Mouse (Mus musculus) adipocyte (in vitro differentiated cells): ENCODE data around the gene Isg20l2.

Experiments used
- DNase-seq: peaks from one replicate; pipeline ENCODE4 v3.0.0-alpha.2; 2016; ENCODE audit warnings: low spot score

The Isg20l2 gene

DNA sequence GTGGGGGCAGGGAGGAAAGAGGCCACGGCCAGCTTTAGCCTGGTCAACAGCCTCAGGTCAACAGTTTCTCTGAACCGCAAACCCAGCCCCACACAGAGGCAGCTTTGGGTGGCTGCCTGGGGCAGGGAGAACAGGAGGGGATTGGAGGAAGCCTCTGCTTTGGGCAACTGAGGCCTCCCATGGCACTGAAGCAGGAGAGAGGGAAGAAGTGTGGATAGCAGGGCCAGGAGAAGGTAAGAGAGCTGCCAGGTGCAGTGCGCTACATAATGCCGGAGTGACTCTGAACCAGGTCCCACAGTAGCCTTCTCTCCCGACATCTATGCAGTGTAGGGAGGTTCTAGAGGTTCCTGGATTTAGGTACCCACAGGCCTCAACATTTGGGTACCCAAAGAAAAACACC, 50.6 kb downstream of the Isg20l2 start:
- DNase-seq = no peak

DNA sequence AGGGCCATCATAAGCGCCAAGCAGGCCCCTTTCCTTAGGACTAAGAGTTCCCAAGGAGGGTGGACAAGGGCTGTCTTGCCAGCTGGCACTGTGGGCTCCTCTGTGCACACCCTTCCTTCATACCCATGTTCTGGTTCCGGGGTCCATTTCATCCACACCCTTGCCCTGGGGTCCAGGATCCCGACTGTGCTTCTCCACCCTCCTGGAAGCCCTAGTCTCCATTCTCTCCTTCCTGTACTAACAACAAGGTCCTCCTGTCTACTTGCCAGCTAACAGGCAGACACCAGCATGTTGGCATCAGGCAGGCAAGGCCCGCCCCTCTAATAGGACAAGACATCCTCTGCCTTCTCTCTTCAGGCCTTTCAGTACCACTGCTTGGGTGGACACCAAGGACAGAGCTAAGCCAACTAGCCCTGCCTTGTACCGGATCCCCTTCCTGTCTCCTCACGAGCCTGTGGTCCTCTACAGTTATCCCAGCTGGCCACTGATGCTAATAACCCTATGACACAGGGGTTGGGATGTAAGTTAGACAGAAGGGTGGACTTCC, 51.2 kb downstream of the Isg20l2 start:
- DNase-seq = no peak

DNA sequence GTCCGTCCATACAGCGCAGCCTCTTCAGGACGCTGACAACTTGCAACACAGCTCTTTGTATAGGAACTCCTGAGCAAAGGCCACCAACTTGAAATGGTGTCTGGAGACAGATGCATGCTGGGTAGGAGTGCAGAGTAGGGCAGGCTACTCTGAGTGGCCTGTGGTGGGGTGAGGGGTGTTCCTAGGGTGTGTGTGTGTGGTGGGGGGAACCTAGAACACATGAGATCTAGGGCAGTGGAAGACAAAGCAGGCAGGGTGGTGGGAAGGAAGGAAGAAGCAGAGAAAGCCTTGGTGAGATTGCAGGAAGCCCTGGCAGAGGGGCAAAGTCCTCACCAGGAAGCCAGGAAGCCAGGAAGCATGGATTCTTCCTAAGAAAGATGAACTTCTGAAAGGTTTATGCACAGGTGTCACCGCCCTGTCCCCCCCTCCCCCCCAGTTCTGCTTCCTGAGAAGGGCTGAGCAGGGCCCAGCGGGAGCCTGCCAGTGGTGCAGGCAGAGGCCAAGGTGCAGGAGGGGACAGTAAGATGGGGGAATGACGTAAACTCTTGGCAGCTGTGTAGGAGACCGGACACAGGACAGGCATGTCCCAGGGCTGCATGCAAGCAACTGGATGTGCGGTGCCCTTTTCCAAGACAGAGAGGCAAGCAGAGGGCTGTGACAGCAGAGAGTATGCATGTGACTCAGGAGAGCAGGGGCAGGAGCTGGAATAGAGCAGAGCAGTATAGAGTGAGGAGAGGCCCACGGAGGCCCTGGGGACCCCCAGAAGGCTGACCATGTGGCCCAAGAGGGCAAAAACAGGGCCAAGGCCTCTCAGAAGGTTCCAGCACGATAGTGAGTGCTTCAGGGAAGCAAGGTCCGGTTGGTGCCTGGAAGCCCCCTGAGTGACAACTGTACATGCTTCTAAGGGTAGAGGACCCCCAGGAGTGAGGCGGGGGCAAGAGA, 52.1 kb downstream of the Isg20l2 start:
- DNase-seq = peak; percentile 26

DNA sequence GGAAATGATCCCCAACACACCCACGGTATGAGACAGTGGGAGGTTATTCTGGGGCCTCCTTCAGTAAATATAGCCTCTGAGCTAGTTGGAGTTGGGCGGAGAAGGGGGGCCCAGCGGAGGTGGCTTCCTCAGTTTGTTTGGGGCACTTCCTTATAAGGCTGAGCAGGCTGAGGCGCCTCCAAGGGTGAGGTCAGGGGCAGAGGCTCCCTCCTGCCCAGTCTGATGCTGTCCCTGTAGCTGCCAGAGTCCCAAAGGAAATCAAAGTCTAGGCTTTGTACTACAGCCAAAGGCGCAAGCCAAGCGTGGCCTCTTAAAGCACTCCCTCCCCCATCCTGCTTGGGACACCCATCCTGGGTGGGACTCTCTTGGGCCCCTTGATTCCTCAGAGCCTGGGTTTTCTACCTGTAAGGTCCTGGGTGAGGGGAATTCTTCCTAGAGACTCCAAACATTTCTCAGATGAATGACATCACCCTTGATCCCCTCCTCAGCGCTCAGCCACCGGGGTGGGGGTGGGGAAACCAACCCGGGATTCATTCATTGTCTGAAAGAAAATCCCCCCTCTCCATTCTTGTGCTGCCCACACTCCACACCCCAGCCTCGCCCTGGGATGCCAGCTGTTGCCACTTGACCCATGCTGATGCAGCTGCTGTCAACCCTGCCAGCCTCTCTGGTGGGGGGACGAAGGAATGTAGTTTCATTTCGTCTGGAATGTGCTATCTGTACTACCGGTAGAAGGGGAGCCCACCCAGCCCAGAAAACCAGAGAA, 52.9 kb downstream of the Isg20l2 start:
- no peak for DNase-seq

DNA sequence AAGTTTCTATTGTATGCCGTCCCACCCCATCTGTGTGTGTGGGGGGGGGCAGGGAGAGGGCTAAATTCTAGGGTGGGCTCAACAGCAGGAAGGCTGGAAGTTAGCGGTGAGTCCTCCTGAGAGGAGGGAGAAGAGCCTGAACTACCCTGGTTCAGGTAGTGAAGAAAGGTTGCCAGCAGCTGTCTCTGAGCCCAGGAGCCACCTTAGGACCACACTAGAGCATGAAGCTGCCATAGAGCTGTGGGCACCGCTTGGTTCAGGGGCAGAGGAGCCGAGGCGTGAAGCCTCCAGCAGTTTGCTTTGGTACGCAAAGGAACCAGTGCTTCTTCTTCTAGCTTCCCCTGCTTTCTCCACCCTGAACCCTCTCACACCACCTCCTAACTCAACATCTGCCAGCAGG, 53.5 kb downstream of the Isg20l2 start:
- no peak for DNase-seq

DNA sequence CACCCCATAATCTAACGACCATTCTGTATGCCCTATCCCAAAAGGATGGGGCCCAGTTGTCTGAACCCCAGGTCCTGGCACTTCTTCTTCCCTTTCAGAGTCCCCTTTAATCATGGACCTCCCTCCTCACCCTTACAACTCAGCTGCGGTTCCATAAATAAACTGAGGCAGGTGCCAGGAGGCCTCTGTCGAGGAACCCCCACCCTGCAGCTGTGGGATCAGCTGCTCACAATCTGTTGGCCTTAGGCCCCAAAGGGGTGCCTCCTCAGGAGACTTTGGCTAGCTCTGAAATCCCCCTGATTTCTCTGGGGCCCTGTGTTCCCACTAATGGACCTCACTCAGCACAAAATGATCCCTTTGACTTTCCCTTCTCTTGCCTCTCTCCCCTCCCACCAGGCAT, 54.0 kb downstream of the Isg20l2 start:
- DNase-seq = no peak

DNA sequence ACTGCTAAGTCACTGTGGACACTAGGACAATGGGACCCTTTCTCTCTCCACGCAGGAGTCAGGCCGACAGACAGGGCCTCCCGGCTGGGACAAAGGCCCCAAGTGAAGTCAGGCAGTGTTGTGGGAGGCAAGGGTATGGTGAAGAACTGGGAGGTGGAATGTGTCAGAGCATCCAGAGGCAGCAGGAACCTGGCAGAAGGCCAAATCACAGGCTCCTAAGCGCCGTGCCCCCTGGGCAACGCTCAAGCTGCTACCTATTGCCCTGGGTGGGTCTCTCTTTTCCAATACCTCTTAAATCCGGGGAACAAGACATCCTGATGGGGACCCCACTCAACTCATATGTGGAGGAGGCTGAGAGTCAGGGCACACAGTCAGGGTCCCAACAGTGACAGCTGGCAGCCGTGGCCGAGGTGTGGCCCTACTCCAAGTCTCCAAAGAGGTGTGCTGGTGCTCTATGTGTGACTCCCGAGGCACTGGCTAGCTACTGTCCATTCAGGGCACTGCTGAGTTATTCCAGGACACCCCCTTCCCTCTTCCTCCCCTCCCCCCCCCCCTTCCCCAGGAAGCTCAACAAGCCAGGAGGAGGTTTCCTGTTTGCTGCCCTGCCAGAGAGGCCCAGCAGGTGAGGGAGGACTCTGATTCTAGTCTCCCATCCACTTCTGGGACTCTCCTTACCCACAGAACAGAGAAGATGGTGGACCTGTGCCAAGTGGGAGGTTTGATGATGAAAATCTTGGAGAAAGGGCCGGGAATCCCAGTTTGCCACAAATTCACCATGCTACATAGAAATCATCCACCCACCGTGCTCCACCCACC, 55.6 kb downstream of the Isg20l2 start:
- DNase-seq = no peak

DNA sequence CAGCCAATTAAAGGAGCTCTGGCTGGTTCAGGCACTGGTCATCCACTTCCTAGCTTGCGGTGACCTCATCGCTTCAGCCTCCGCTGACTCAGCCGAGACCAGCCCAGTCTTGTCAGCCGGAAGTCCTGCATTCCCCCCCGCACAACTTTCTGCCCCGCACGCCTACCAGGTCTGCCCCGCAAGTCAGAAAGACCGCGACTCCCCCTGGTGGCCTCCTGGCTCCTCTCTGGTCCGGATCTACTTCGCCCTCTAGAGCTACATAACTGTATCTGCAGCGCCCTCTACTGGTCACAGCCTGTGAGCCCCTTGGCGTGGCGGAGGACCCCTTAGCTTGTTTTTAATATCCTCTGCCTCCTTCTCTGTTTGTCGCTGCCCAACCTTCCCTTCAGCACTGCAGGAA, 56.8 kb downstream of the Isg20l2 start:
- DNase-seq = peak; percentile 76

DNA sequence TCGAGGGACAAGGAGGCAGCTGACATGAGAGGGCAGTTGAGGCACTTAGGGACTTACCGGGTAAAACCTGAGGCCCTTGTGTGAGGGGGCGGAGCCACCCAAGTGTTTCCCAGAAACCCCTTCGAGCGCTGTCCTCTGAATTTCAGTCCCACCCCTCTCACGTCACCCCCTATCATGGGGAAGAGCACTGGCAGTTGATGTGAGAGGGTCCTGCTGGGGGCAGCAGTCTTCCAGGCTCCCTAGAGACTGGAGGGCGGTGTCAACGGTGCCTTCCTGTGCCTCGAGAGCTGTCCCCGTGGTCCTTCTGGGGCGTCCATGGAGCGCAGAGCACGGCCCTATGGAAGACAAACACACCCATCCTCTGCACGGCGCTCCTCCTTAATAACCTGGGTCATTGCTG, 57.5 kb downstream of the Isg20l2 start:
- no peak for DNase-seq

DNA sequence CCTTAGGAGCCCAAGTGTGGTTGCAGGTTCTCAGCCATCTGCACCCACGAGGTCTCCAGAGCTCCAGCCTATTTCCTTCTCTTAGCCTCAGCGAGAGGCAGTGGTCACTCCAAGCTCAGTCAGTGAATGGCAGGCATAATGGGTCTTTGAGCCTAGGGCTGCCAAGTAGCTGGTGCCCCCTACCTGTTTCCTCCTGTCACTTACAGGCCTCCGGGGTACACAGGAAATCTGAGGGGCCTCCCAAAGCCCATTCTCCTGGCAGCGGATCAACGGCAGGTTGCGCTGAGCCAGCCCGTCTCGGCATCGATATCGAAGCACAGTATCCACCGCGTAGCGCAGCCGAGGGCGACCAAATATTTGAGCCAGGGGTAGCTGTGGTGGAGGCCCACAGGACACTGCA, 58.0 kb downstream of the Isg20l2 start:
- DNase-seq = no peak

DNA sequence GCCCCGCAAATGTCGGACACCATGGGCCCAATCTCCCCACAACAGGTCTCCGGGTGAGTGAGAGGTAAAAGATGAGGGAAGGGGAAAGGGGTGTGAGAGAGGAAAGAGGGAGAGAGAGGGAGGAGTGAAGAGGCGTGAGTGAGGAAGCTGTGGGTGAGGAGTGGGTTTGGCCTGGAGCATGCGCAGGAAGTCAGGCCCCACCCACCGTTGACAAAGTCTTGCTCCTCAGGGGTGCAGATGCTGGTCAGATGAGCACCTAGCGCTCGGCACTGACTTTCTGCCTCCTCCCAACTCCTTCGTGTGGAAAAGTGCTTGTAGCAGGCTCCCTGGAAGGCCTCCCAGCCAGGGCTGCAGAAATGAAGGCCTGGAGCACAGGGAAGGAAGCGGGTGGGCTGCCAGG, 59.8 kb downstream of the Isg20l2 start:
- no peak for DNase-seq
